Mouse (Mus musculus): ENCODE results near the gene Pbx1. TPM values are rescaled to one million over a fixed set of nuclear protein-coding genes. Genes with fewer than 3 reads are reported as not detected.

Gene Pbx1
- polyA plus RNA-seq, 1 experiment = 11.0 TPM

- no peak overlapping the region for H3K4me3 ChIP-seq (ENCODE audit: low read depth, low read length)
- 81% methylated on average over 7 of the region's 7 CpGs for WGBS
- no peaks in the 10 kb centered on the region for H3K27me3 ChIP-seq (ENCODE audit: control insufficient read depth, insufficient read depth, low read length)
- H3K4me1 ChIP-seq (ENCODE audit: control insufficient read depth, insufficient read depth, insufficient read length, low read length) = peaks cover 3% of the 10 kb centered on the region; the same call in 1 of the 2 replicates
- H3K27ac ChIP-seq (ENCODE audit: insufficient read depth, low read depth, low read length) = no peak overlapping the region
- no peaks in the 10 kb centered on the region for H3K36me3 ChIP-seq (ENCODE audit: control insufficient read depth, insufficient read depth, low read length)
- no peak for TF ChIP-seq CTCF (IDR thresholded peaks at IDR 0.05; ENCODE audit: extremely low read depth, insufficient read length, insufficient replicate concordance, low read depth, low read length)
- TF ChIP-seq POLR2A (IDR thresholded peaks at IDR 0.05; ENCODE audit: low read depth, low read length) = no peak
Measured at GRCm38 (mm10) chr1:168225595-168226127, 206.4 kb downstream of the Pbx1 start.

GRCm38 (mm10) chr1:168224218-168224617 lies 207.9 kb downstream of the Pbx1 start:
- TF ChIP-seq CTCF (IDR thresholded peaks at IDR 0.05; ENCODE audit: extremely low read depth, insufficient read length, insufficient replicate concordance, low read depth, low read length) (no peak), POLR2A (IDR thresholded peaks at IDR 0.05; ENCODE audit: low read depth, low read length) (no peak)
- Histone ChIP-seq H3K4me3 (ENCODE audit: low read depth, low read length) (no peak overlapping the region), H3K4me1 (ENCODE audit: control insufficient read depth, insufficient read depth, insufficient read length, low read length) (peaks cover 3% of the 10 kb centered on the region; the same call in 1 of the 2 replicates), H3K27me3 (ENCODE audit: control insufficient read depth, insufficient read depth, low read length) (no peaks in the 10 kb centered on the region), H3K27ac (ENCODE audit: insufficient read depth, low read depth, low read length) (no peak overlapping the region), H3K36me3 (ENCODE audit: control insufficient read depth, insufficient read depth, low read length) (no peaks in the 10 kb centered on the region)
- 92% methylated on average over 5 of the region's 5 CpGs for WGBS

- 96% methylated on average over 7 of the region's 7 CpGs for WGBS
- no peak overlapping the region for H3K27ac ChIP-seq (ENCODE audit: insufficient read depth, low read depth, low read length)
- TF ChIP-seq CTCF (IDR thresholded peaks at IDR 0.05; ENCODE audit: extremely low read depth, insufficient read length, insufficient replicate concordance, low read depth, low read length) (no peak), POLR2A (IDR thresholded peaks at IDR 0.05; ENCODE audit: low read depth, low read length) (no peak)
- H3K4me3 ChIP-seq (ENCODE audit: low read depth, low read length) = no peak overlapping the region
- H3K4me1 ChIP-seq (ENCODE audit: control insufficient read depth, insufficient read depth, insufficient read length, low read length) = no peaks in the 10 kb centered on the region
- no peaks in the 10 kb centered on the region for H3K36me3 ChIP-seq (ENCODE audit: control insufficient read depth, insufficient read depth, low read length)
- H3K27me3 ChIP-seq (ENCODE audit: control insufficient read depth, insufficient read depth, low read length) = no peaks in the 10 kb centered on the region
Measured at GRCm38 (mm10) chr1:168222794-168223193, 209.3 kb downstream of the Pbx1 start.

- Histone ChIP-seq H3K27ac (ENCODE audit: insufficient read depth, low read depth, low read length) (no peak overlapping the region), H3K4me3 (ENCODE audit: low read depth, low read length) (no peak overlapping the region), H3K36me3 (ENCODE audit: control insufficient read depth, insufficient read depth, low read length) (no peaks in the 10 kb centered on the region), H3K4me1 (ENCODE audit: control insufficient read depth, insufficient read depth, insufficient read length, low read length) (no peaks in the 10 kb centered on the region), H3K27me3 (ENCODE audit: control insufficient read depth, insufficient read depth, low read length) (no peaks in the 10 kb centered on the region)
- WGBS = 67% methylated on average over 14 of the region's 14 CpGs
- no peak for TF ChIP-seq CTCF (IDR thresholded peaks at IDR 0.05; ENCODE audit: extremely low read depth, insufficient read length, insufficient replicate concordance, low read depth, low read length)
- TF ChIP-seq POLR2A (IDR thresholded peaks at IDR 0.05; ENCODE audit: low read depth, low read length) = no peak
Measured at GRCm38 (mm10) chr1:168221071-168221521, 211.0 kb downstream of the Pbx1 start.

GRCm38 (mm10) chr1:168215896-168216747 lies 215.9 kb downstream of the Pbx1 start:
- Histone ChIP-seq H3K4me3 (ENCODE audit: low read depth, low read length) (no peak overlapping the region), H3K36me3 (ENCODE audit: control insufficient read depth, insufficient read depth, low read length) (no peaks in the 10 kb centered on the region), H3K4me1 (ENCODE audit: control insufficient read depth, insufficient read depth, insufficient read length, low read length) (no peaks in the 10 kb centered on the region), H3K27me3 (ENCODE audit: control insufficient read depth, insufficient read depth, low read length) (no peaks in the 10 kb centered on the region), H3K27ac (ENCODE audit: insufficient read depth, low read depth, low read length) (no peak overlapping the region)
- TF ChIP-seq CTCF (IDR thresholded peaks at IDR 0.05; ENCODE audit: extremely low read depth, insufficient read length, insufficient replicate concordance, low read depth, low read length) = no peak
- no peak for TF ChIP-seq POLR2A (IDR thresholded peaks at IDR 0.05; ENCODE audit: low read depth, low read length)
- WGBS = 74% methylated on average over 17 of the region's 17 CpGs

- H3K4me3 ChIP-seq (ENCODE audit: low read depth, low read length) = no peak overlapping the region
- no peak for TF ChIP-seq POLR2A (IDR thresholded peaks at IDR 0.05; ENCODE audit: low read depth, low read length)
- TF ChIP-seq CTCF (IDR thresholded peaks at IDR 0.05; ENCODE audit: extremely low read depth, insufficient read length, insufficient replicate concordance, low read depth, low read length) = no peak
- 43% methylated on average over 6 of the region's 6 CpGs for WGBS
- H3K36me3 ChIP-seq (ENCODE audit: control insufficient read depth, insufficient read depth, low read length) = no peaks in the 10 kb centered on the region
- no peaks in the 10 kb centered on the region for H3K4me1 ChIP-seq (ENCODE audit: control insufficient read depth, insufficient read depth, insufficient read length, low read length)
- no peaks in the 10 kb centered on the region for H3K27me3 ChIP-seq (ENCODE audit: control insufficient read depth, insufficient read depth, low read length)
- H3K27ac ChIP-seq (ENCODE audit: insufficient read depth, low read depth, low read length) = no peak overlapping the region
Measured at GRCm38 (mm10) chr1:168215468-168215867, 216.6 kb downstream of the Pbx1 start.

GRCm38 (mm10) chr1:168214040-168214443 lies 218.0 kb downstream of the Pbx1 start:
- no peak overlapping the region for H3K4me3 ChIP-seq (ENCODE audit: low read depth, low read length)
- H3K4me1 ChIP-seq (ENCODE audit: control insufficient read depth, insufficient read depth, insufficient read length, low read length) = no peaks in the 10 kb centered on the region
- H3K36me3 ChIP-seq (ENCODE audit: control insufficient read depth, insufficient read depth, low read length) = peaks cover 2% of the 10 kb centered on the region; the same call in 1 of the 2 replicates
- no peaks in the 10 kb centered on the region for H3K27me3 ChIP-seq (ENCODE audit: control insufficient read depth, insufficient read depth, low read length)
- peak; percentile 93 for TF ChIP-seq CTCF (IDR thresholded peaks at IDR 0.05; ENCODE audit: extremely low read depth, insufficient read length, insufficient replicate concordance, low read depth, low read length)
- TF ChIP-seq POLR2A (IDR thresholded peaks at IDR 0.05; ENCODE audit: low read depth, low read length) = no peak
- no peak overlapping the region for H3K27ac ChIP-seq (ENCODE audit: insufficient read depth, low read depth, low read length)
- WGBS = 16% methylated on average over 5 of the region's 5 CpGs

All from small intestine, adult 2 months (tissue).